Mouse (Mus musculus) 416B (cell line): ENCODE measurements around the gene Slc27a2.
"Not testable (repeated sequence)": the region's sequence is repeated elsewhere in the genome, so short reads cannot be mapped to it uniquely, and the experiment has no call there.

Experiments
- DNase-seq: peaks from one replicate; pipeline ENCODE4 v3.0.0; 2011; ENCODE audit warnings: low read depth

Gene Slc27a2

DNA sequence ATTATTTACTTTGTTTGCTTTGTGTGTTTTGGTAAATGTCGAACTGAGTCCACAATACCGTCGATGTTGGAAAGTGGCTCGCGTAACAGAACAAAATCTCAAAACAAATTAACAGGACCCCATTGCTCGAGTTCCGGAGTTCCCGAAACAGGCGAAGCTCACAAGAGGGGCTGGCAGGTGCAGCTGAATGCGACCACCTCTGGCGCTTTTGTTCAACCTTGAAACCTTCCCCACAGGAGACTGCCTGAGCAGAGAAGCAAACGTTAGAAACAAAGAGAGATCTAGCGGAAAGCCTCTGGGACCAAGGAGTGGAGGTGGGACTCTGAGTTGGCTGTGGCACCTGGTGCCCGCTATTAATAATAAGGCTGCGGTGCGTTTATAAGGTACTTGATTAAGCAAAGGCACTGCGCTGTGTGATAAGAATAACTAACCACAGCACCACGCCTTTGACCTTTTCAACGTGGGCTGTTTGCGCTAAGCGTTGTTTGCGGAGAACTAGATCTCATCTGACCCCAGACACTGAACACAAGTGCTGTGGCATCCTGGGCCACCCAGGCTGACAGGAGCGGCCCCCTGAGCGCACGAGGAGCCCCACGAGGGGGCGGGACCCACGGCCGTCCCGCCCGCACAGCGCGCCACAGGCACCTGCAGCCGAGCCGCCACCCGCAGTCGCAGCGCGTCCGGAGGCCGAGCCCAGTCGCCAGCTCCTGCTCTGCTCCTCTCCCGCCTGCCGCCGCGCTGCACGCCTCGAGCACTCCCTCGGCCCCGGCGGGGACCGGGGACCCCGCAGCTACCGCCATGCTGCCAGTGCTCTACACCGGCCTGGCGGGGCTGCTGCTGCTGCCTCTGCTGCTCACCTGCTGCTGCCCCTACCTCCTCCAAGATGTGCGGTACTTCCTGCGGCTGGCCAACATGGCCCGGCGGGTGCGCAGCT lies at the start of gene Slc27a2:
Gene Slc27a2, plus strand, starts transcription at position 51 of the 934 bp plus-strand sequence.
- DNase-seq, result no peak

DNA sequence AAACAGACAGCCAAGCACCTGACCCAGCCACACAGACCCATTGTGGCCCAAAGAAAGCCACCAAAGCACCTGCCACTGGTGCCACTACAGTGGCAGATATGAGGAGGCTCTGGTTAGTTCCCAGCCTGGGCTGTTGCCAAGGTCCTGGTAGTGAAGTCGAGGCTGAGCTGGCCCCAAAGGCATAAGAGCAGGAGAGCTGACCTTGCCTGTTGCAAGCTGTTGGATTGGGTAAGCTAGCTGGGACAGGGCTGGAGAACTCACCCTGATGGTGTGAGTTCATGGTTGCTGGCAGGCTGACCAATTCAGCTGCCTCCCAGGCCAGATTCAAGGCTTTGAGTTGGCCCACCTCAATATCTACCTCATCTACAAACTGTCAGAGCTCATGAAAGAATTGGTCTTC lies 47.1 kb upstream of the Slc27a2 start:
- DNase-seq, result no peak

GRCm38 (mm10) chr2:126507477-126507876 lies 44.7 kb upstream of the Slc27a2 start:
- no peak for DNase-seq

- DNase-seq, result peak; percentile 59
These were observed 44.0 kb upstream of the Slc27a2 start for GRCm38 (mm10) chr2:126508228-126508627.

DNA sequence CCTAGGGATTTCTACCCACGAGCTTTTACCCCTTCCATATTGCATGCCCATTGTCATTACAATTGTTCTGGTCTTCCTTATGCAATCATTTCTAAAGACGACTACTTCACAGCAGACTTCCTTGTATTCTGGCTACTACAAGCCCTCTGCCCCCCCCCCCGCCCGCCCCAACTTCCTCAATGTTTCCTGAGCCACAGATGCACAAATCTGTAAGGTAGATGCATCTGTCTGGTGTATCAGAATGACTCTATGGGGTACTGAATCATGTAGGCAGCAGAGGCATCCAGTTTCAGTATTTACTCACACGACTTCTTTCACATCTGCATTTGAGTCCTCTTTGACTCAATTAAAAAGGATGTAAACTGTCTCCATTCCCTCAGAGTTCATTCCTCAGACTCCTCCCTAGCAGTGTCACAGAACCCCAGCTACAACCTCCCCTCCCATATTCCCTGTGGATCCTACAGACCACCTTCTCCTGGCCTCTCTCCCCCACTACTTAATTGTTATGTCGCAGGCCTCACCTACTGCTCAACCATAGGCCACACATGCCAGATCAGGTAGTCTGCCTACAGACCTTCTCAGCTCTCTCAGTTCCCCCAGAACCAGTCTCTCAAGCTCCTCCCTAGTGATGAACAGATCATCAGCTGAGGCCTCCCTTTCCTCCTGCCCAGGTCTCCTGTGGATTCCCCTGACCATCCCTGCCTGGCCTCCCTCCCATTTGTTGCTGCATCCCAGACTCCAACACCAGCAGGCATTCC lies 37.0 kb upstream of the Slc27a2 start:
- DNase-seq, result peak; percentile 47

- DNase-seq, result peak; percentile 96
These were observed 32.2 kb upstream of the Slc27a2 start for GRCm38 (mm10) chr2:126519872-126520581.

GRCm38 (mm10) chr2:126520828-126521227 lies 31.4 kb upstream of the Slc27a2 start:
- peak; percentile 86 for DNase-seq

- DNase-seq, result peak; percentile 26
These were observed 30.7 kb upstream of the Slc27a2 start for GRCm38 (mm10) chr2:126521471-126521870.

- peak; percentile 73 for DNase-seq
These were observed 30.2 kb upstream of the Slc27a2 start for GRCm38 (mm10) chr2:126522056-126522455.

DNA sequence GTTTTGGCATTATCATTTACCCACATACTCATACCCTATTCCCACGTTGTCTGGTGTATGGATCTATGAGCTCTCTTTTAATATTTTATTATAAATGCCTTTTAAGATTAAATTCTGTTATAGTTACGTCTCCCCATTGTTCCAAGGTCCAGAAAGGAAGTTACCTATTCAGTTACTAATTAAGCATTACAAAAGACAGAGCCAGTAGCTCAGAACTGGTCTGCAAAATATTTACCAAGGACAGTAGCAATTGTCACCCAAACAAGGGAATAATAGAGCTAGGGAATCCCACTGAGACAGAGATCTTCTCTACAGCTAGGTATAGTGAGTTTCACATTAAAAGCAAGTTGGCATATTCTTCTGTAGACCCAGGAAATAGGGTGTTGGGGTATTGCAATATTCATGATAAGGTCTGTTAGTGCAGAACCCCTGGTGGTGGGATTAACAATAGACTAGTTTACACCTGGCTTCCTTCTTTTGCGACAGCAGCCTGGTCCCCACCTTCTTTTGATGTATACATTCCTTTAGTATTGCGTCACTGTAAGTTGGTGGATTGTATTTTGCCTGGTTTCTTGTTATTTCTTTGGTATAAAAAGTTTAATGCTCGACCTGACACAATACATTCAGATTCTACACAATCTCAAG lies 29.0 kb upstream of the Slc27a2 start:
- DNase-seq, result not testable (repeated sequence)

- no peak for DNase-seq
These were observed 27.9 kb upstream of the Slc27a2 start for GRCm38 (mm10) chr2:126524271-126524670.

- DNase-seq, result peak; percentile 57
These were observed 24.7 kb upstream of the Slc27a2 start for GRCm38 (mm10) chr2:126527461-126527860.

DNA sequence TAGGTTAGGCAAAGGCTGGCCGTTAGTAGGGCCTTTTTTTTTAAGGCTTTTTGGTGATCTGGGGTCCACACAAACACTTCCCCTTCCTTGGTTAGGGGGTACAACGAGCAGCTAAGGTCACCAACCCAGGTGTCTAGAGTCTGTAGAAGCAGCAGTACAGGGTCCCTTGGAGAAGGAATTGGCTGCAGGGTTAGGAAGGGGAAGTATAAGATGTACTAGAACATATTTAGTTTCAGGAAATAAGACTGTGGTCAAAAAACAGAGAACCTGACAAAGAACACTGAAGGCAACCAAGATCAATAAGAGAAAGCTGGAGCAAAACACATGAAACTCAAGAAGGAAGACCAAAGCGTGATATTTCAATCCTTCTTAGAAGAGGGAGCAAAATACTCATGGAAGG lies 21.6 kb upstream of the Slc27a2 start:
- no peak for DNase-seq

GRCm38 (mm10) chr2:126537654-126538053 lies 14.6 kb upstream of the Slc27a2 start:
- DNase-seq, result no peak

DNA sequence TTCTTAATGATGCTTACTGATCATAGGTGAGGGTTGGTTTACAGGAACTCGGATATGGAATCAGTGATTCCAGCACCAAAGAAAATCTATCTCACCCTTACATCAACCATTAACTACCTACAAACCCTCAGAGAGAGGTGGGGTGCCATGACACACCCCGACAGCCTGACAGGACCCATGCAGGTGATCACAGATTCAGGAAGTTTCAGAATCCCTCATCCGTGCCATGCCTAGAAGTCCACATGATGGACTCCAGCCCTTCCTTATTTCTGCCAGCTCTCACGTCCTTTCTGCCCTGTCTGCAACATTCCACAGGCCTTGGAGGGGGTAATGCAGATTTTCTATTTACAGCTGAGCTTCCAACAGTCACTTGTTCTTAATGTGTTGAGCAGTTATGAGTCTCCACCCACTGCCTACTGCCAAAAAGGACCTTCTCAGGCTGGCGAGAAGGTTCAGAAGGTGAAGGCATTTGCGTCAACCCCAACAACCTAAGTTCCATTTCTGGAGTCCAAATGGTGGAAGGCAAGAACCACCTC lies 11.7 kb upstream of the Slc27a2 start:
- no peak for DNase-seq

DNA sequence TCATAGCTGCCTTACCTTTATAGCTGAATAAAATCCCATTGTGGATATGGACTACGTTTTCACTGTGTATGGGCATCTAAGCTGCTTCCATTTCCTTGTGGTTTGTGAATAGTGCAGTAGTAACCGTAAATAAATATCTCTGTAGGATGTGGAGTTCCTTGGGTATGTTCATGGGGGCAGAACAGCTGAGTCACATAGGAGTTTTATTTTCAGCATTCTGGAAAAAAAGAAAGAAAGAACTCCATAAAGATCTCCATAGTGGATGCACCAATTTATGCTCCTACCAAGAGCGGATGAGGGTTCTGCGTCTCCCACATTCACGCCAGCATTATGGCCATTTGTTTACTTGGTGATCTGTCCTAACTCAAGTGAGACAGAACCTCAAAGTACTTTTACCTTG lies 10.0 kb upstream of the Slc27a2 start:
- DNase-seq, result no peak

- DNase-seq, result no peak
These were observed 6.9 kb upstream of the Slc27a2 start for GRCm38 (mm10) chr2:126545297-126545696.

DNA sequence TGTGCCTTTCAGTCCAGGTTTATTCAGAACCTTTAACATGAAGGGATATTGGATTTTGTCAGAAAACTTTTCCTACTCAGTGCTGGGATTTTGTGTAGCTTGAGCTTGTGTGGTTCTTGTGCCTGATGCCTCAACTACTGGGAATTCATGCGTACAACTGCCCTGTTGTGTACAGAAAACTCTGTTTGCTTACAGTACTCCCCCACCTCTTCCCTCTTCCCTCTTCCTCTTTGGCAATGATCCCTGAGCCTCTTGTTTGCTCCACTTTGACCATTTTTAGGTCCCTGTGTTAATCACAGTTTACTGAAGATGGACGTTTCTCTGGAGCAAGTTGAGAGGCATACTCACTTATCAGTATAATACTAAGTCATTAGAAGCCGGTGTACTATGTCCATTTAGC lies 5.8 kb upstream of the Slc27a2 start:
- DNase-seq, result no peak

DNA sequence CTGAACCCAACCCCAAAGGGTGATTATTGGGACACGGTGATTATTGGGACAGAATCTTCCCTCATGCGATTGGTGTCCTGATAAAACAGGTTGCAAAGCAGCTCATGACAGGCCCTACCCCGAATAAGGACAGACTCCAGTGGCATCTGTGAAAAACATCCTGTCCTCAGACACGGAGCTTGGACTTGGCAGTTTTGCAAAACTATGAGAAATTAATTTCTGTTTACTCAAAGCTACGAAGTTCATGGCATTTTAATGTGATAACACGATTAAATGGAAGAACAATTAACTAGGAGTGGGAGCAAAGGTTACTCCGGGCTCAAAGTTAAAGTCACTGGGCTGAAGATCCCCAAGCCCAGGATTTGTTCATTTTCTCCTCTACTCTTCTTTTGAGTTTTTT lies 2.5 kb upstream of the Slc27a2 start:
- no peak for DNase-seq

- DNase-seq, result peak; percentile 56
These were observed 840 bp upstream of the Slc27a2 start for GRCm38 (mm10) chr2:126551244-126551890.

DNA sequence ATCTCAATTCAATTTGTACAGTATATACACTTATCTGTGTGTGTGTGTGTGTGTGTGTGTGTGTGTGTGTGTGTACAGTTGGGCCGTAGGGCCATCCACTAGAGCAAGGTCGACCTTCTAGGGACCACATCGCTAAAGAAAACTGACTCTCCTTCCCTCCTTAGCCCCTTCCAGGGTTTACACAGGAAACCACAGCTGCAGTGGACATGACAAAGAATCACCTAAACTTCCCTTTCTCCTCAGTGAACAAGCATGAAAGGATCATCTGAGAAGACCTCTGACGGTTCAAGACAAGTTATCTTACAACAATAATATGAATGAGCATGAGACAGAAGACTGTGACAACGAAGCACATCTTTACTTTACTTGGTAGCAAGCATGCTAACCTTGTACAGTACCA lies 311 bp upstream of the Slc27a2 start:
- peak; percentile 47 for DNase-seq
